Mouse (Mus musculus) limb, embryonic 15.5 days (tissue): ENCODE measurements around the gene Polr3gl. TPM values are rescaled to one million over a fixed set of nuclear protein-coding genes. Genes with fewer than 3 reads are reported as not detected.
"Not testable (repeated sequence)": the region's sequence is repeated elsewhere in the genome, so short reads cannot be mapped to it uniquely, and the experiment has no call there.

Source experiments
- ATAC-seq: fragments of 200-750 bp; cut with Nextera tagmentation; 2 replicates; pipeline ENCODE4 v1.8.0; 2017; ENCODE audit warnings: low read depth, moderate TSS enrichment; ENCODE audit not compliant: insufficient number of reproducible peaks, low FRiP score, low TSS enrichment
- H3K27ac ChIP-seq: fragments of 300-500 bp; sonication (generic); 2 replicates; pipeline ENCODE4 v1.5.1; 2015; ENCODE audit warnings: moderate library complexity, mild to moderate bottlenecking, inconsistent platforms
- H3K27me3 ChIP-seq: fragments of 300-500 bp; sonication (generic); 2 replicates; pipeline ENCODE4 v1.6.1; 2015; ENCODE audit warnings: inconsistent platforms
- H3K36me3 ChIP-seq: fragments of 300-500 bp; sonication (generic); 2 replicates; pipeline ENCODE4 v1.6.1; 2015; ENCODE audit warnings: inconsistent platforms
- H3K4me1 ChIP-seq: fragments of 300-500 bp; sonication (generic); 2 replicates; pipeline ENCODE4 v1.6.1; 2015; ENCODE audit warnings: inconsistent platforms
- H3K4me2 ChIP-seq: fragments of 300-500 bp; sonication (generic); 2 replicates; pipeline ENCODE4 v1.6.1; 2015; ENCODE audit warnings: mild to moderate bottlenecking, inconsistent platforms
- H3K4me3 ChIP-seq: fragments of 300-500 bp; sonication (generic); 2 replicates; pipeline ENCODE4 v1.5.1; 2015; ENCODE audit warnings: mild to moderate bottlenecking, inconsistent platforms
- H3K9ac ChIP-seq: fragments of 300-500 bp; sonication (generic); 2 replicates; pipeline ENCODE4 v1.6.1; 2015; ENCODE audit warnings: inconsistent platforms
- H3K9me3 ChIP-seq: fragments of 300-500 bp; sonication (generic); 2 replicates; pipeline ENCODE4 v1.6.1; 2016; ENCODE audit warnings: inconsistent platforms
- WGBS: fragments of 180-500 bp; shearing (Covaris S2); methylation state at CpG from one replicate; pipeline ENCODE4 v1.1.7; 2015; 5-methylcytosine and 5-hydroxymethylcytosine counted together
- polyA plus RNA-seq: library from polyadenylated mRNA; unstranded; fragments of >200 nt; fragmentation: Nextera tagmentation; extraction: Ambion mirVana; gene quantifications from 2 replicates; pipeline ENCODE4 v1.2.1, GENCODE M21; 2015

Polr3gl gene
- polyA plus RNA-seq, 1 experiment from 2014 or later, result 38.9 TPM

- H3K9ac ChIP-seq, H3K9me3 ChIP-seq, H3K4me2 ChIP-seq, H3K4me3 ChIP-seq, H3K27me3 ChIP-seq, ATAC-seq, H3K27ac ChIP-seq: not testable (repeated sequence)
- Histone ChIP-seq H3K4me1 (peaks cover 28% of the 10 kb centered on the region), H3K36me3 (peaks cover 10% of the 10 kb centered on the region; the same call in 1 of the 2 replicates)
- WGBS, result 86% methylated on average over 4 of the region's 4 CpGs
Measured at GRCm38 (mm10) chr3:96606007-96606406, 12.0 kb upstream of the Polr3gl start.

DNA sequence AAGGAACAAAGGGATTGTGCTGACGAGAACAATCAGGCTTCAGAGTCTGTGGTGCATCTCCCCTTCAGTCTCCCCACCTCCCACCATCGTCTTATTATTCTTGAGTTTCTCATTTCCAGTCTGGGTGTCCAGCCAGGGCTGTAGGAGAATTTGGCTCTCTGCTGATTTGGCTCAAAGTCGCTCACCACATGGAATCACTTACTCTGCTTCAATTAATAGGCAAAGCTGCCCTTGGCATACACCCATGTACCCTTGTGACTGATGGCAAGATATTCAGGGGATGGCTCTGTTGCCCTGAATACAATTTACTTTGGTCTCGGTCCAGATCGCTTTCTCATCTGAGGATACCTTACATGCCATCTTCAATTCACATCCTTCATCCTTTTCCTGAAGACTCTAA is 9.3 kb upstream of the Polr3gl start:
- H3K27me3 ChIP-seq, result 0 out of 2 replicates have a peak, but pooled peaks cover 4% of the 10 kb centered on the region
- H3K9me3 ChIP-seq, result no peaks in the 10 kb centered on the region
- H3K4me3 ChIP-seq, result peak overlapping the region; percentile 65
- WGBS, result 49% methylated on average over 5 of the region's 5 CpGs
- peaks cover 4% of the 10 kb centered on the region; the same call in 1 of the 2 replicates for H3K36me3 ChIP-seq
- H3K27ac ChIP-seq, result peak overlapping the region; percentile 98
- H3K4me2 ChIP-seq, result peak overlapping the region; percentile 58
- ATAC-seq, result no peak
- peaks cover 42% of the 10 kb centered on the region for H3K4me1 ChIP-seq
- 0 out of 2 replicates have a peak overlapping the region, but pooled peaks have one; percentile 4 for H3K9ac ChIP-seq

DNA sequence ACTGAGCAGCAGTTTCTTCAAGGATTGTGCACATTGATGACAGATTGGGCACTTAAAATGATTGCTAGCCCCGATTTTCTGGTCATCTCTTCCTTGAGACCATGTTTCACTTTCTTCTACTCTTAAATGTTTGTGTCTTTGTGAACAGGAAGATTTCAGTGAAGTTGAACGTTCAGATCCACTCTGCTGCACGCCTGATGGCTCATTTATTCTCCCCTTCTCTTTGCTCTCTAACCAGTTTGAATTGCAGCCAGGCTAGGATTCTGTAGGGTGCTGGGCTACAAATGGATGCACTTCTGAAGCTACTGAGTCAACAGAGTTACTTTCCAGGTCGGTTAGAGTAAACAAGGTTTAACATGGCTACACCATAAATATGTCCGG is 8.7 kb upstream of the Polr3gl start:
- H3K36me3 ChIP-seq, result 0 out of 2 replicates have a peak, but pooled peaks cover 3% of the 10 kb centered on the region
- H3K27me3 ChIP-seq, result 0 out of 2 replicates have a peak, but pooled peaks cover 4% of the 10 kb centered on the region
- WGBS, result 35% methylated on average over 5 of the region's 5 CpGs
- H3K4me3 ChIP-seq, result peak overlapping the region; percentile 65
- peak overlapping the region; percentile 98 for H3K27ac ChIP-seq
- 0 out of 2 replicates have a peak overlapping the region, but pooled peaks have one; percentile 79 for H3K9ac ChIP-seq
- ATAC-seq, result no peak
- H3K9me3 ChIP-seq, result no peaks in the 10 kb centered on the region
- peaks cover 48% of the 10 kb centered on the region for H3K4me1 ChIP-seq
- peak overlapping the region; percentile 58 for H3K4me2 ChIP-seq

DNA sequence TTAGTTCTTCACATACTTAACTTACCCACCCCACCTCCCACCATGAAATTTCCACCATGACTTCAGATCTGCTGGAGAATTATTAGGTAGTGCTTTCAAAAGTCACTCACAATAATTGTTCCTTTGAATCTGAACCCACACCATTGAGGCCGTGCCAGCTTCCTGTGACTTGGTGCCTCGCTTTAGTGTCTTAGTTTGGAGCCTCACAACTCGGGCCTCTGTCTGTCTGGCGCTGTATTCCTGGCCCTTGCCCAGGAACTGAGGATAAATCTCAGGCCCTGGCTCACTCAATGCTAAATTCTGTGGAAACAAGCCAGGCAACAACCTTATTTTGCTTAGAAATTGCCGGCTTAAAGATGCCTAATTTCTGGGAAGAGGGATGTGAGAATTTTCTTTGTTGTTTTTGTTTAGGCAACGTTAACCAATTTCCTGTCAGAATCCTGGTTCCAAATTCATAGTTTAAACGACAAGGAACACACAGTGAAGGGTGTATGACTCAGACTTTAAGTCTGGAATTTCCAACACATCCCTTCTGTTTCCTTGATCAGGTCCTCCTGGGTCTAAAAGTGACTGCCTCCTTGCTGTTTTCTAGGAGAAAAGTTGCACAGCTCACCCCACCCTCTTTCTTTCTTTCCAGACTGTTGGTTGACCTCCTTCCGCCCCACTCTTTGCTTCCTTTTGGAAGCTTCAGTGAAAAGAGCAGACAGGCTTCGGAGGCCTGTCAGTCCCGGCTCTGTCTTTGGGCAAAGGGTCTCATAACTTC is 8.1 kb upstream of the Polr3gl start:
- H3K36me3 ChIP-seq, result 0 out of 2 replicates have a peak, but pooled peaks cover 3% of the 10 kb centered on the region
- peak overlapping the region; percentile 98 for H3K27ac ChIP-seq
- peak overlapping the region; percentile 65 for H3K4me3 ChIP-seq
- H3K9me3 ChIP-seq, result no peaks in the 10 kb centered on the region
- peak overlapping the region; percentile 58 for H3K4me2 ChIP-seq
- H3K27me3 ChIP-seq, result 0 out of 2 replicates have a peak, but pooled peaks cover 4% of the 10 kb centered on the region
- H3K9ac ChIP-seq, result peak overlapping the region; percentile 79; the same call in 1 of the 2 replicates
- H3K4me1 ChIP-seq, result peaks cover 54% of the 10 kb centered on the region
- WGBS, result 18% methylated on average over 10 of the region's 10 CpGs
- ATAC-seq, result no peak

GRCm38 (mm10) chr3:96601251-96601787 is 7.3 kb upstream of the Polr3gl start:
- H3K27ac ChIP-seq, result peak overlapping the region; percentile 98
- H3K9ac ChIP-seq, result peak overlapping the region; percentile 79
- H3K9me3 ChIP-seq, result no peaks in the 10 kb centered on the region
- 0 out of 2 replicates have a peak, but pooled peaks cover 3% of the 10 kb centered on the region for H3K36me3 ChIP-seq
- H3K27me3 ChIP-seq, result peaks cover 9% of the 10 kb centered on the region; the same call in 1 of the 2 replicates
- H3K4me3 ChIP-seq, result peak overlapping the region; percentile 65
- peak; percentile 68 for ATAC-seq
- H3K4me2 ChIP-seq, result peak overlapping the region; percentile 58
- H3K4me1 ChIP-seq, result peaks cover 62% of the 10 kb centered on the region
- 0% methylated on average over 34 of the region's 40 CpGs for WGBS

DNA sequence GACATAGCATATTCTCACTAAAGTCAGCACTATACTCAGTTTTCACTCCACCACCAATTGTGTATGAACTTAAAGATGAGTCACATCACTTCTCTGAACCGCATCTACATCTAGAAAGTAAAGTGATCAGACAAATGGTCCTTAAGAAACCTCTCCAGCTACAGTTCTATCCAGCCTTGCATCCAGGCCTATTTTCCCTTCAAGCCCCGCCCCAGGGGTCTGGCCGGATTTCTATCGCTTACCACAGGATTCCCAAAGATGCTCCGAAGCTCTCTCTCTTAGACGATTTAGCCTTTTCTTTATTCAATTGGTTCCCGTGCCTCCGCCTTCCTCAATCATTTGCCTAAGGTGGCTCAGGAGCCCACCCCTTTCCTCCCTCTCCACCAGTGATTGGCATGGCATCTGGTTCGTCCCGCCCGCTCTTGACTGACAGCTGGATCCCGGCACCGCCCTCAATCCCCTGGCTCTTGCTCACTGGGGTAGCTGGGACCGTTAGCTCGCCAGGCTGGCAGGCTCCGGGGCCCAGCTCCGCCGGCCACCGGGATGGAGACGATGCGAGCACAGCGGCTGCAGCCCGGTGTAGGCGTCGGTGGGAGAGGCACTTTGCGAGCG is 6.8 kb upstream of the Polr3gl start, which contains the start of gene Lix1l:
TSS of gene Lix1l (plus strand) at position 511 of the 612 bp plus-strand sequence.
- Histone ChIP-seq H3K4me1 (peaks cover 67% of the 10 kb centered on the region), H3K4me3 (peak within 1 kb of the TSS; percentile 65), H3K27me3 (peaks cover 9% of the 10 kb centered on the region; the same call in 1 of the 2 replicates), H3K27ac (peak within 1 kb of the TSS; percentile 98), H3K36me3 (0 out of 2 replicates have a peak, but pooled peaks cover 3% of the 10 kb centered on the region), H3K9me3 (no peaks in the 10 kb centered on the region), H3K4me2 (peak within 1 kb of the TSS; percentile 58), H3K9ac (peak within 1 kb of the TSS; percentile 79)
- WGBS, result under 1% methylated on average over 27 of the region's 27 CpGs
- peak; percentile 93 for ATAC-seq

- 74% methylated on average over 3 of the region's 3 CpGs for WGBS
- H3K9ac ChIP-seq, result no peak overlapping the region
- no peak for ATAC-seq
- H3K4me1 ChIP-seq, result peaks cover 64% of the 10 kb centered on the region
- H3K4me2 ChIP-seq, result no peak overlapping the region
- H3K27me3 ChIP-seq, result peaks cover 9% of the 10 kb centered on the region; the same call in 1 of the 2 replicates
- no peaks in the 10 kb centered on the region for H3K9me3 ChIP-seq
- H3K36me3 ChIP-seq, result 0 out of 2 replicates have a peak, but pooled peaks cover 3% of the 10 kb centered on the region
- H3K27ac ChIP-seq, result no peak overlapping the region
- H3K4me3 ChIP-seq, result no peak overlapping the region
Measured at GRCm38 (mm10) chr3:96599411-96599810, 5.4 kb upstream of the Polr3gl start.

GRCm38 (mm10) chr3:96599069-96599393 is 5.0 kb upstream of the Polr3gl start:
- Histone ChIP-seq H3K36me3 (no peaks in the 10 kb centered on the region), H3K4me1 (peaks cover 60% of the 10 kb centered on the region)

DNA sequence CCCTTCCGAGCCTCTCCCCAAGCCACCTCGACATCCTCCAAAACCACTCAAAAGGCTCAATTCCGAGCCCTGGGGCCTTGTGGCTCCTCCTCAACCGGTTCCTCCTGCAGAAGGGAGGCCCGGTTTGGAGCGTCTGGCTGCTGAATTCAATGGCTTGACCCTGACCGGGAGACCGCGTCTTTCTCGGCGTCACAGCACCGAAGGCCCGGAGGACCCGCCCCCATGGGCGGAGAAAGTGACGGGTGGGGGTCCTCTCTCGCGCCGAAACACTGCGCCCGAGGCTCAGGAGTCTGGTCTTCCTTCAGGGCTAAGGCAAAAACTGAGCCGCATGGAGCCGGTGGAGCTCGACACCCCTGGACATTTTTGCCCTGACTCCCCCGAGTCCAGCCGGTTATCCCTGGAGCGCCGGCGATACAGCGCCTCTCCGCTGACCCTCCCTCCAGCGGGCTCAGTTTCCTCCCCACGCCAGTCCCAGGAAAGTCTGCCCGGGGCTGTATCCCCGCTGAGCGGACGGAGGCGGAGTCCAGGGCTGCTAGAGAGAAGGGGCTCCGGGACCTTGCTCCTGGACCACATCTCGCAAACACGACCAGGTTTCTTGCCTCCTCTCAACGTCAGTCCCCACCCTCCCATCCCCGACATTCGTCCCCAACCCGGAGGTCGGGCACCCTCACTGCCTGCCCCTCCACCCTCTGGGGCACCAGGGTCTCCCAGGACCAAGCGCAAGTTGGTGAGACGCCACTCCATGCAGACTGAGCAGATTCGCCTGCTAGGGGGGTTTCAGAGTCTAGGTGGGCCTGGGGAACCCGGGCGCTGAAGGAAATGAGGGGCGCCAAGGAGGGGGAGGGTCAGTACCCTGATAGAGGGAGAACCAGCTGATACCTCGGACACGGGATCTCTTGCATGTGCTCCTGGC is 4.4 kb upstream of the Polr3gl start:
- H3K27me3 ChIP-seq, result peaks cover 9% of the 10 kb centered on the region; the same call in 1 of the 2 replicates
- WGBS, result 2% methylated on average over 54 of the region's 54 CpGs
- H3K4me1 ChIP-seq, result peaks cover 54% of the 10 kb centered on the region
- peak overlapping the region; percentile 55 for H3K4me3 ChIP-seq
- peak overlapping the region; percentile 95 for H3K4me2 ChIP-seq
- no peaks in the 10 kb centered on the region for H3K36me3 ChIP-seq
- ATAC-seq, result no peak
- H3K9me3 ChIP-seq, result no peaks in the 10 kb centered on the region
- peak overlapping the region; percentile 74 for H3K27ac ChIP-seq
- H3K9ac ChIP-seq, result peak overlapping the region; percentile 60

More at GRCm38 (mm10) chr3:96599069-96599393, 5.0 kb upstream of the Polr3gl start:
- peak overlapping the region; percentile 95; the same call in 1 of the 2 replicates for H3K4me2 ChIP-seq
- no peak overlapping the region for H3K9ac ChIP-seq
- WGBS, result 59% methylated on average over 8 of the region's 8 CpGs
- no peak for ATAC-seq
- H3K9me3 ChIP-seq, result no peaks in the 10 kb centered on the region
- H3K4me3 ChIP-seq, result peak overlapping the region; percentile 55
- no peak overlapping the region for H3K27ac ChIP-seq
- H3K27me3 ChIP-seq, result peaks cover 9% of the 10 kb centered on the region; the same call in 1 of the 2 replicates

- peak overlapping the region; percentile 55 for H3K4me3 ChIP-seq
- no peak for ATAC-seq
- no peaks in the 10 kb centered on the region for H3K36me3 ChIP-seq
- peaks cover 48% of the 10 kb centered on the region for H3K4me1 ChIP-seq
- under 1% methylated on average over 40 of the region's 40 CpGs for WGBS
- no peaks in the 10 kb centered on the region for H3K9me3 ChIP-seq
- peaks cover 9% of the 10 kb centered on the region; the same call in 1 of the 2 replicates for H3K27me3 ChIP-seq
- H3K27ac ChIP-seq, result peak overlapping the region; percentile 74
- peak overlapping the region; percentile 95 for H3K4me2 ChIP-seq
- H3K9ac ChIP-seq, result peak overlapping the region; percentile 60
Measured at GRCm38 (mm10) chr3:96597435-96597891, 3.5 kb upstream of the Polr3gl start.
